Comparison of ENCODE assay signal across 8 mouse cellular contexts in genomic region chr5:124578633-124579317, GRCm38 (mm10). TPM values are rescaled to one million over a fixed set of nuclear protein-coding genes. Genes with fewer than 3 reads are reported as not detected.
DNase-seq lines count a peak whose midpoint lies in the region; ATAC-seq lines count a peak whose summit lies in the region.

TSS of gene Eif2b1 (minus strand) at chr5:124579131.
TSS of gene Gtf2h3 (plus strand) at chr5:124579140.

- DNase-seq in R1 (ENCODE audit: low read depth, low spot score), result peak; percentile 93
- peak; percentile 97 to 98 for DNase-seq in cerebellum, postnatal 25 days
- peak; percentile 88 to 92 for DNase-seq in frontal cortex, postnatal 25 days (ENCODE audit: low spot score in 2 of 2)
- peak; percentile 99 for DNase-seq in hindbrain, embryonic 14.5 days (ENCODE audit: low spot score)
- peak; percentile 92 to 93 for DNase-seq in layer of hippocampus, postnatal 36 days
- peak; percentile 94 for DNase-seq in lung, postnatal 36 days
- peak; percentile 97 for DNase-seq in retina, postnatal 1 day
- DNase-seq in urinary bladder, adult 18-20 months (ENCODE audit: low spot score in 2 of 2), result peak; percentile 88 to 92

- H3K4me3 ChIP-seq in hindbrain, embryonic 14.5 days (replicated peaks; ENCODE audit: low read length), result peak within 1 kb of the TSS; percentile 76

- H3K9me3 ChIP-seq in hindbrain, embryonic 14.5 days (ENCODE audit: control insufficient read depth, low read length), result no peaks in the 10 kb centered on the region

- no peaks in the 10 kb centered on the region for H3K27me3 ChIP-seq in hindbrain, embryonic 14.5 days (ENCODE audit: control insufficient read depth, insufficient read depth, low read length)

- peak within 1 kb of the TSS; percentile 63 for H3K27ac ChIP-seq in hindbrain, embryonic 14.5 days

- peak within 1 kb of the TSS; percentile 94 for H3K4me2 ChIP-seq in hindbrain, embryonic 14.5 days (replicated peaks)

- peak within 1 kb of the TSS; percentile 78 for H3K9ac ChIP-seq in hindbrain, embryonic 14.5 days

- 1% methylated on average over 51 of the region's 51 CpGs for WGBS in hindbrain, embryonic 14.5 days

- ATAC-seq in hindbrain, embryonic 14.5 days (ENCODE audit: low FRiP score), result peak; percentile 94

- peaks cover 53% of the 10 kb centered on the region for H3K36me3 ChIP-seq in hindbrain, embryonic 14.5 days (replicated peaks; ENCODE audit: control insufficient read depth, insufficient read depth)

- peaks cover 19% of the 10 kb centered on the region for H3K4me1 ChIP-seq in hindbrain, embryonic 14.5 days (replicated peaks; ENCODE audit: control insufficient read depth, insufficient read depth, low read length)

RNA-seq across cellular contexts. Expression of gene Eif2b1, which starts in this region (rescaled TPM):
- 67.8 TPM in 2 replicates for polyA plus RNA-seq in hindbrain, embryonic 14.5 days (2014; fragmentation: Nextera tagmentation; extraction: Ambion mirVana)
- 10 to 100 TPM; 36.1 to 40.6 TPM for total RNA-seq in layer of hippocampus, postnatal 36 days (2021)

RNA-seq across cellular contexts. Expression of gene Gtf2h3, which starts in this region (rescaled TPM):
- polyA plus RNA-seq in hindbrain, embryonic 14.5 days (2014; fragmentation: Nextera tagmentation; extraction: Ambion mirVana), result 40.7 and 48.0 TPM in 2 replicates
- 10 to 100 TPM; 30.0 to 32.4 TPM for total RNA-seq in layer of hippocampus, postnatal 36 days (2021)

Comparison
In these comparisons a context has a peak if more than half of its experiments do, and no peak if none do; other contexts are left out.
1. Peak in every context shown above with its lines: DNase-seq, ATAC-seq, H3K4me3 ChIP-seq and H3K27ac ChIP-seq.